Mouse (Mus musculus): ENCODE measurements around the gene Zswim3.
"Not testable (repeated sequence)": the region's sequence is repeated elsewhere in the genome, so short reads cannot be mapped to it uniquely, and the experiment has no call there.

Gene Zswim3

GRCm38 (mm10) chr2:164857101-164857821 is 52.4 kb downstream of the Zswim3 start, which contains the start of gene Pltp:
Gene Pltp (minus strand): TSS chr2:164857711.
- peak; percentile 38 for DNase-seq

- DNase-seq: no peak
These were observed 53.1 kb downstream of the Zswim3 start for GRCm38 (mm10) chr2:164857842-164858553.

GRCm38 (mm10) chr2:164859155-164859554 is 54.3 kb downstream of the Zswim3 start:
- DNase-seq: no peak

- DNase-seq: peak; percentile 45
These were observed 54.9 kb downstream of the Zswim3 start for GRCm38 (mm10) chr2:164859640-164860432.

- DNase-seq: no peak
These were observed 56.2 kb downstream of the Zswim3 start for GRCm38 (mm10) chr2:164861094-164861493.

- no peak for DNase-seq
These were observed 57.4 kb downstream of the Zswim3 start for GRCm38 (mm10) chr2:164862179-164862861.

- DNase-seq: not testable (repeated sequence)
These were observed 58.5 kb downstream of the Zswim3 start for GRCm38 (mm10) chr2:164863411-164863810.

- no peak for DNase-seq
These were observed 59.7 kb downstream of the Zswim3 start for GRCm38 (mm10) chr2:164864593-164864992.

- DNase-seq: peak; percentile 38
These were observed 62.0 kb downstream of the Zswim3 start for GRCm38 (mm10) chr2:164866741-164867551.

- peak; percentile 37 for DNase-seq
These were observed 62.7 kb downstream of the Zswim3 start for GRCm38 (mm10) chr2:164867566-164867965.

GRCm38 (mm10) chr2:164868491-164868890 is 63.6 kb downstream of the Zswim3 start:
- no peak for DNase-seq
